Mouse (Mus musculus) liver, embryonic 14.5 days (tissue): Measurements from ENCODE around the gene Lmo1. TPM values are rescaled to one million over a fixed set of nuclear protein-coding genes. Genes with fewer than 3 reads are reported as not detected.
"Not testable (repeated sequence)": the region's sequence is repeated elsewhere in the genome, so short reads cannot be mapped to it uniquely, and the experiment has no call there.

Experiments
- ATAC-seq: fragments of 200-750 bp; cut with Nextera tagmentation; 2 replicates; pipeline ENCODE4 v1.8.0; 2017; ENCODE audit warnings: moderate number of reproducible peaks, mild to moderate bottlenecking, moderate library complexity; ENCODE audit not compliant: insufficient read depth
- DNase-seq, 3 experiments: peaks; one replicate each; pipeline ENCODE4 v3.0.0-alpha.2; 2012 to 2013; ENCODE audit warnings: low read depth in 3 of 3, low spot score in 3 of 3
- H3K27ac ChIP-seq: fragments of 300-500 bp; sonication (generic); 2 replicates; pipeline ENCODE4 v1.5.1; 2014; ENCODE audit warnings: moderate library complexity, mild to moderate bottlenecking, control low read depth, inconsistent platforms
- H3K27me3 ChIP-seq: fragments of 300-500 bp; sonication (generic); 2 replicates; pipeline ENCODE4 v1.6.1; 2014; ENCODE audit warnings: mild to moderate bottlenecking, low read length, moderate library complexity; ENCODE audit not compliant: control insufficient read depth, insufficient read depth
- H3K36me3 ChIP-seq: fragments of 300-500 bp; sonication (generic); replicated peaks from 2 replicates; pipeline ENCODE4 v1.6.1; 2014; ENCODE audit warnings: low read depth; ENCODE audit not compliant: control insufficient read depth, insufficient read depth
- H3K4me1 ChIP-seq, 2 experiments: fragments of 200-500 bp in 1 of 2; fragments of 300-500 bp in 1 of 2; sonication (generic) in 1 of 2; replicated peaks; 2 replicates each; pipeline ENCODE4 v1.6.1; 2012 to 2014; ENCODE audit warnings: antibody characterized with exemption in 1 of 2, inconsistent platforms in 1 of 2, low read length in 1 of 2; ENCODE audit not compliant: control insufficient read depth in 2 of 2, insufficient read depth in 2 of 2
- H3K4me2 ChIP-seq: fragments of 300-500 bp; sonication (generic); 2 replicates; pipeline ENCODE4 v1.6.1; 2014; ENCODE audit warnings: low read depth, mild to moderate bottlenecking, control low read depth, moderate library complexity
- H3K4me3 ChIP-seq, 2 experiments: fragments of 200-500 bp in 1 of 2; fragments of 300-500 bp in 1 of 2; sonication (generic) in 1 of 2; 2 replicates each; pipeline ENCODE4 v1.5.1; 2012 to 2014; ENCODE audit warnings: low read depth in 2 of 2, low read length in 2 of 2, mild to moderate bottlenecking in 2 of 2, control low read depth in 1 of 2, inconsistent platforms in 1 of 2, moderate library complexity in 1 of 2; ENCODE audit not compliant: insufficient read depth in 1 of 2
- H3K9ac ChIP-seq: fragments of 300-500 bp; sonication (generic); replicated peaks from 2 replicates; pipeline ENCODE4 v1.6.1; 2014; ENCODE audit warnings: mild to moderate bottlenecking, control low read depth, moderate library complexity
- H3K9me3 ChIP-seq: fragments of 300-500 bp; sonication (generic); 2 replicates; pipeline ENCODE4 v1.6.1; 2016; ENCODE audit warnings: low read length, mixed read lengths; ENCODE audit not compliant: control insufficient read depth
- CTCF ChIP-seq: IDR thresholded peaks from 2 replicates; pipeline ENCODE4 v1.5.1; 2016; ENCODE audit warnings: antibody characterized with exemption, low read depth, control low read depth
- EP300 ChIP-seq: IDR thresholded peaks from 2 replicates; pipeline ENCODE4 v1.6.1; 2016; ENCODE audit warnings: antibody characterized with exemption, low read depth
- WGBS: fragments of 180-500 bp; shearing (Covaris S2); extraction: QIAGEN DNeasy Blood & Tissue Kit; methylation state at CpG from one replicate; pipeline ENCODE4 v1.1.7; 2014; ENCODE audit not compliant: insufficient replicate concordance; 5-methylcytosine and 5-hydroxymethylcytosine counted together
- polyA plus RNA-seq, 2 experiments: library from polyadenylated mRNA; depleted of rRNA in 1 of 2; stranded (reverse) in 1 of 2; unstranded in 1 of 2; fragments of >200 nt; fragmentation: Nextera tagmentation in 1 of 2; extraction: Ambion mirVana in 1 of 2; gene quantifications; 2 replicates each; pipeline versions ENCODE4 v1.2.1 to v1.2.3; 2012 to 2014

Lmo1 gene
- polyA plus RNA-seq, 2 experiments = 0.75 to 0.78 TPM

- no peak for TF ChIP-seq EP300
- no peak for TF ChIP-seq CTCF
- 60% methylated on average over 7 of the region's 7 CpGs for WGBS
- H3K36me3 ChIP-seq = no peaks in the 10 kb centered on the region
- no peaks in the 10 kb centered on the region for H3K9me3 ChIP-seq
- H3K27ac ChIP-seq = no peak overlapping the region
- H3K4me1 ChIP-seq = 0 out of 4 replicates have a peak, but pooled peaks cover 0 to 3% of the 10 kb centered on the region in 2 experiments
- H3K4me3 ChIP-seq = no peak overlapping the region
- no peak overlapping the region for H3K9ac ChIP-seq
- no peaks in the 10 kb centered on the region for H3K27me3 ChIP-seq
- ATAC-seq (no peak), DNase-seq (no peak)
- H3K4me2 ChIP-seq = no peak overlapping the region
Observed at GRCm38 (mm10) chr7:109097203-109097602, 77.8 kb downstream of the Lmo1 start.

GRCm38 (mm10) chr7:109096618-109097017 lies 78.4 kb downstream of the Lmo1 start:
- no peaks in the 10 kb centered on the region for H3K9me3 ChIP-seq
- 0 out of 4 replicates have a peak, but pooled peaks cover 0 to 3% of the 10 kb centered on the region in 2 experiments for H3K4me1 ChIP-seq
- DNase-seq = no peak
- no peak overlapping the region for H3K27ac ChIP-seq
- WGBS = 42% methylated on average over 4 of the region's 4 CpGs
- no peaks in the 10 kb centered on the region for H3K27me3 ChIP-seq
- H3K36me3 ChIP-seq = no peaks in the 10 kb centered on the region
- no peak for TF ChIP-seq EP300
- TF ChIP-seq CTCF = no peak
- no peak overlapping the region for H3K9ac ChIP-seq
- H3K4me3 ChIP-seq = no peak overlapping the region
- ATAC-seq = peak; percentile 44; the same call in 1 of the 2 replicates
- no peak overlapping the region for H3K4me2 ChIP-seq

GRCm38 (mm10) chr7:109094294-109094693 lies 80.7 kb downstream of the Lmo1 start:
- H3K9me3 ChIP-seq = no peaks in the 10 kb centered on the region
- H3K4me3 ChIP-seq = no peak overlapping the region
- H3K36me3 ChIP-seq = no peaks in the 10 kb centered on the region
- TF ChIP-seq EP300 = no peak
- no peak for TF ChIP-seq CTCF
- H3K27me3 ChIP-seq = no peaks in the 10 kb centered on the region
- no peak for DNase-seq
- H3K27ac ChIP-seq = no peak overlapping the region
- H3K9ac ChIP-seq = no peak overlapping the region
- H3K4me2 ChIP-seq = no peak overlapping the region
- 70% methylated on average over 7 of the region's 7 CpGs for WGBS
- ATAC-seq = no peak
- H3K4me1 ChIP-seq = 0 out of 4 replicates have a peak, but pooled peaks cover 0 to 3% of the 10 kb centered on the region in 2 experiments

DNA sequence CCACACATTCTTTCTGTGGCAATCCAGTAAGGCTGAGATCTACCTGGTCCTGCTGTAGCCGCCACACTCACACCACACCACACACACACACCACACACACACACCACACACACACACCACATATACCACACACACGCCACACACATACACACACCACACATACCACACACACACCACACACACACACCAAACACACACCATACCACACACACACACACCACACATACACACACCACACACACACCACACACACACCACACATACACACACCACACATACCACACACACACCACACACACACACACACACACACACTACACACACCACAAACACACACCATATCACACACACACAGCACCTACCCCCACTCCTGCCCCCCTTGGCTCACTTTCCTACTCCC lies 83.7 kb downstream of the Lmo1 start:
- not testable (repeated sequence) for DNase-seq, H3K27me3 ChIP-seq, H3K9me3 ChIP-seq, H3K4me2 ChIP-seq, ATAC-seq, H3K9ac ChIP-seq, H3K27ac ChIP-seq, H3K36me3 ChIP-seq, H3K4me3 ChIP-seq, H3K4me1 ChIP-seq
- 66% methylated on average over 2 of the region's 2 CpGs for WGBS

Other genes starting within 250 kb of the Lmo1 start
- gene Nlrp10, start 245.0 kb downstream of the Lmo1 start, polyA plus RNA-seq (2012; rRNA removed) = 0.01 TPM in 1 of 2 replicates, not detected in the other
- not detected in 2 replicates for gene Nlrp10, start 245.0 kb downstream of the Lmo1 start, polyA plus RNA-seq (2014; fragmentation: Nextera tagmentation; extraction: Ambion mirVana)
- 31.0 and 37.2 TPM in 2 replicates for gene Eif3f, start 240.8 kb downstream of the Lmo1 start, polyA plus RNA-seq (2012; rRNA removed)
- 39.0 and 45.6 TPM in 2 replicates for gene Eif3f, start 240.8 kb downstream of the Lmo1 start, polyA plus RNA-seq (2014; fragmentation: Nextera tagmentation; extraction: Ambion mirVana)
- 0.06 and 0.14 TPM in 2 replicates for gene Tub, start 224.9 kb downstream of the Lmo1 start, polyA plus RNA-seq (2012; rRNA removed)
- gene Tub, start 224.9 kb downstream of the Lmo1 start, polyA plus RNA-seq (2014; fragmentation: Nextera tagmentation; extraction: Ambion mirVana) = not detected in 2 replicates
- gene Ric3, start 91.9 kb downstream of the Lmo1 start, polyA plus RNA-seq (2012; rRNA removed) = 0.18 and 0.31 TPM in 2 replicates
- gene Ric3, start 91.9 kb downstream of the Lmo1 start, polyA plus RNA-seq (2014; fragmentation: Nextera tagmentation; extraction: Ambion mirVana) = 0.39 and 0.62 TPM in 2 replicates